Mouse (Mus musculus): Measurements from ENCODE around the gene Golgb1. TPM values are rescaled to one million over a fixed set of nuclear protein-coding genes. Genes with fewer than 3 reads are reported as not detected.

The Golgb1 gene
- total and polyA plus RNA-seq, 3 experiments = 11.0 to 39.3 (median 30.0) TPM

DNA sequence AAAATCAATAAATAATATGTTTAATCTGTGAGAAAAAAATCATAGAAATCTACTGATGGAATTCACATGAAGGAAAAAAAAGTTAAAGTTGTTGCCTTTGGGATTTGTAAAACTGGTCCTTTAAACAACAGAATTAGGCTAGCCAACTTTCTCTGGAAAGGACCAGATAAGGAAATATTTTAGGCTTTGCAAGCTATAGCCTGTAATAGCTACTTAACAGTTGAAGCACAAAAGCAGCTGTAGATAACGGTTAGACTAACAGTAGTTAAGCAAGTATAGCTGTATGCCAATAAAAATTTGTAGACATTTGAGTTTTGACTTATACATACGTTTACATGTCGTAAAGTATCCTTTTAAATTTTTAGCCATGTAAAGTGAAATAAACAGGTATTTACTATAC lies 11.4 kb upstream of the Golgb1 start:
- TF ChIP-seq GATA1 (IDR thresholded peaks at IDR 0.05; ENCODE audit: borderline replicate concordance, low read length) (no peak), POLR2AphosphoS5 (IDR thresholded peaks at IDR 0.05; ENCODE audit: insufficient replicate concordance, low read depth, low read length) (no peak), CTCF (IDR thresholded peaks at IDR 0.05; ENCODE audit: low read depth, low read length) (no peak), TAL1 (conservative IDR thresholded peaks at IDR 0.05; ENCODE audit: low read depth, low read length) (no peak), GATA2 (IDR thresholded peaks at IDR 0.05; ENCODE audit: borderline replicate concordance, low read depth, low read length) (no peak)
- DNase-seq (ENCODE audit: low spot score) = no peak
- Histone ChIP-seq H3K27me3 (ENCODE audit: insufficient read depth, low read length) (no peaks in the 10 kb centered on the region), H3K4me1 (ENCODE audit: insufficient read depth, low read depth, low read length) (no peaks in the 10 kb centered on the region), H3K36me3 (replicated peaks) (peaks cover 29% of the 10 kb centered on the region), H3K4me3 (ENCODE audit: low read depth, low read length) (no peak overlapping the region), H3K9me3 (replicated peaks) (no peaks in the 10 kb centered on the region)
- ATAC-seq (ENCODE audit: extremely low read depth, insufficient number of reproducible peaks, low FRiP score, poor library complexity, severe bottlenecking) = no peak

DNA sequence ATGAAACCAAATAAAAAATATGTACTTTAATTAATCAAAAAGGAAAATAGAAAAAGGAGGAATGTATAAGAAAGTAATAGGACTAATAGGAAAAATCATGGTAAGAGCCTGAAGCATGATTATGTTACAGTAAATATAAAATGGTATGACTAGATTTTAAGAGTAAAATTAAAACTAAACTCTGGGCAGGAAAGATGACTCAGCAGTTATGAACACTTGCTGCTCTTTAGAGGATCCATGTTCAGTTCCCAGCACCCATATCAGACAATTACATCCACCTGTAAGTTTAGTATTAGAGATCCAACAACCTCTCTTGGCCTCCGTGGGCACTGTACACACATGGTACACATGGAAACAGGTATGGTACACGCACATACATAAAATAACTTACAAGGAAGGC lies 5.5 kb upstream of the Golgb1 start:
- TF ChIP-seq GATA2 (IDR thresholded peaks at IDR 0.05; ENCODE audit: borderline replicate concordance, low read depth, low read length) = no peak
- TF ChIP-seq POLR2AphosphoS5 (IDR thresholded peaks at IDR 0.05; ENCODE audit: insufficient replicate concordance, low read depth, low read length) = no peak
- no peak for TF ChIP-seq TAL1 (conservative IDR thresholded peaks at IDR 0.05; ENCODE audit: low read depth, low read length)
- TF ChIP-seq CTCF (IDR thresholded peaks at IDR 0.05; ENCODE audit: low read depth, low read length) = no peak
- no peak for TF ChIP-seq GATA1 (IDR thresholded peaks at IDR 0.05; ENCODE audit: borderline replicate concordance, low read length)
- DNase-seq (ENCODE audit: low spot score) = no peak
- Histone ChIP-seq H3K4me3 (ENCODE audit: low read depth, low read length) (no peak overlapping the region), H3K36me3 (replicated peaks) (peaks cover 40% of the 10 kb centered on the region), H3K4me1 (ENCODE audit: insufficient read depth, low read depth, low read length) (peaks cover 7% of the 10 kb centered on the region), H3K27me3 (ENCODE audit: insufficient read depth, low read length) (no peaks in the 10 kb centered on the region), H3K9me3 (replicated peaks) (no peaks in the 10 kb centered on the region)
- no peak for ATAC-seq (ENCODE audit: extremely low read depth, insufficient number of reproducible peaks, low FRiP score, poor library complexity, severe bottlenecking)

DNA sequence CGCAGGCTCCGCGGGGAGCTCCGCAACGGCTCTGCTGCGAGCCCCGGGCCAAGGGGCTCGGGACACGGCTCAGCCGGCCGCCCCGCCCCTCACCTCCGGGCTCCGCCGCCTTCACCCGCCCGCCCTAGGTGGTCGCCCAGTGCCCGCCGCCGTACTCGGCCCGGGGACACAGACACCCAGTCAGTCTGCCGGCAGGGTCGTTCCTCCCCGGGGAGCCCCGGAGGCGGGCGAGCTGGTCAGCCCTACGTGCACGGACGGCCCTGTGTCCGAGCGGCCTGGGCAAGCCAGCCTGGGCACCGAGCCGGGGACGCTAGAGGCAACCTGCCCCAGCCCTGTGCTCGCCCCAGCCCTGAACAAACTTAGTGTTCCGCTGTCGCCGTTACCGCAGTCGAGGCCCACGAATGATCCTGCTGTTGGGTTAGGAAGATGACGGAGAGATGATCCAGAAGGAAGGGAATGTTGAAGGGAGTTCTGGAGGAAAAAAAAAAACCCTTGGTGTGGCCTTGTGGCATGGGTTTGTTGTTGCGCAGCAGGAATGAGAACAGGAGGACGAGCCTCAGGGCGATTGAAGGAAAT lies 424 bp downstream of the Golgb1 start:
- DNase-seq (ENCODE audit: low spot score) (no peak), ATAC-seq (ENCODE audit: extremely low read depth, insufficient number of reproducible peaks, low FRiP score, poor library complexity, severe bottlenecking) (no peak)
- TF ChIP-seq GATA1 (IDR thresholded peaks at IDR 0.05; ENCODE audit: borderline replicate concordance, low read length) (no peak), POLR2AphosphoS5 (IDR thresholded peaks at IDR 0.05; ENCODE audit: insufficient replicate concordance, low read depth, low read length) (no peak), GATA2 (IDR thresholded peaks at IDR 0.05; ENCODE audit: borderline replicate concordance, low read depth, low read length) (no peak), TAL1 (conservative IDR thresholded peaks at IDR 0.05; ENCODE audit: low read depth, low read length) (no peak), CTCF (IDR thresholded peaks at IDR 0.05; ENCODE audit: low read depth, low read length) (no peak)
- peaks cover 18% of the 10 kb centered on the region for H3K36me3 ChIP-seq (replicated peaks)
- H3K27me3 ChIP-seq (ENCODE audit: insufficient read depth, low read length) = no peaks in the 10 kb centered on the region
- H3K4me1 ChIP-seq (ENCODE audit: insufficient read depth, low read depth, low read length) = peaks cover 19% of the 10 kb centered on the region
- peak overlapping the region; percentile 98 for H3K4me3 ChIP-seq (ENCODE audit: low read depth, low read length)
- no peaks in the 10 kb centered on the region for H3K9me3 ChIP-seq (replicated peaks)

DNA sequence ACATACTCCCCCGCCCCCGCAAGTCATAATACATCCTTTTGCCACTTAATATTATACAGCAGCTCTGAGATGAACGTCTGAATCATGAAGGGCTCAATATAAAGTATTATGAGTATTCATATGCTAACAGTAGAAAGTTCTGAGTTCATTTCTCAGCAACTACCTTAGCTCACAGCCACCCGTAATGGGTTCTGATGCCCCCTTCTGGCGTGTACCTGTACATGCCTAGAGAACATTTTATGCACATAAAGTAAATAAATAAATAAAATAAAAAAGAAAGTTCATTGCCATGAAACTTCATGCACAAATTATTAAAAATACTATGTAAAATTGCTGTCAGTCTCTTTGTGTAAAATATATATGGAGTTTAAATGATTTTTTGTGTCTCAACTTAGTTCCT lies 2.4 kb downstream of the Golgb1 start:
- Histone ChIP-seq H3K36me3 (replicated peaks) (peaks cover 6% of the 10 kb centered on the region), H3K27me3 (ENCODE audit: insufficient read depth, low read length) (no peaks in the 10 kb centered on the region), H3K4me1 (ENCODE audit: insufficient read depth, low read depth, low read length) (peaks cover 23% of the 10 kb centered on the region), H3K9me3 (replicated peaks) (no peaks in the 10 kb centered on the region), H3K4me3 (ENCODE audit: low read depth, low read length) (no peak overlapping the region)
- no peak for ATAC-seq (ENCODE audit: extremely low read depth, insufficient number of reproducible peaks, low FRiP score, poor library complexity, severe bottlenecking)
- no peak for DNase-seq (ENCODE audit: low spot score)
- no peak for TF ChIP-seq GATA1 (IDR thresholded peaks at IDR 0.05; ENCODE audit: borderline replicate concordance, low read length)

GRCm38 (mm10) chr16:36882737-36883343 lies 7.9 kb downstream of the Golgb1 start:
- peaks cover 10% of the 10 kb centered on the region for H3K4me1 ChIP-seq (ENCODE audit: insufficient read depth, low read depth, low read length)
- ATAC-seq (ENCODE audit: extremely low read depth, insufficient number of reproducible peaks, low FRiP score, poor library complexity, severe bottlenecking) (no peak), DNase-seq (ENCODE audit: low spot score) (no peak)
- peaks cover 31% of the 10 kb centered on the region for H3K36me3 ChIP-seq (replicated peaks)
- H3K27me3 ChIP-seq (ENCODE audit: insufficient read depth, low read length) = no peaks in the 10 kb centered on the region
- TF ChIP-seq GATA1 (IDR thresholded peaks at IDR 0.05; ENCODE audit: borderline replicate concordance, low read length) = no peak
- TF ChIP-seq TAL1 (conservative IDR thresholded peaks at IDR 0.05; ENCODE audit: low read depth, low read length) = no peak
- TF ChIP-seq CTCF (IDR thresholded peaks at IDR 0.05; ENCODE audit: low read depth, low read length) = no peak
- no peak for TF ChIP-seq POLR2AphosphoS5 (IDR thresholded peaks at IDR 0.05; ENCODE audit: insufficient replicate concordance, low read depth, low read length)
- no peak for TF ChIP-seq GATA2 (IDR thresholded peaks at IDR 0.05; ENCODE audit: borderline replicate concordance, low read depth, low read length)
- H3K9me3 ChIP-seq (replicated peaks) = no peaks in the 10 kb centered on the region
- H3K4me3 ChIP-seq (ENCODE audit: low read depth, low read length) = no peak overlapping the region

GRCm38 (mm10) chr16:36884881-36885280 lies 9.9 kb downstream of the Golgb1 start:
- no peak for ATAC-seq (ENCODE audit: extremely low read depth, insufficient number of reproducible peaks, low FRiP score, poor library complexity, severe bottlenecking)
- TF ChIP-seq POLR2AphosphoS5 (IDR thresholded peaks at IDR 0.05; ENCODE audit: insufficient replicate concordance, low read depth, low read length) (no peak), TAL1 (conservative IDR thresholded peaks at IDR 0.05; ENCODE audit: low read depth, low read length) (no peak), GATA1 (IDR thresholded peaks at IDR 0.05; ENCODE audit: borderline replicate concordance, low read length) (no peak), GATA2 (IDR thresholded peaks at IDR 0.05; ENCODE audit: borderline replicate concordance, low read depth, low read length) (no peak), CTCF (IDR thresholded peaks at IDR 0.05; ENCODE audit: low read depth, low read length) (peak; percentile 29; the same call in 1 of the 2 replicates)
- H3K27me3 ChIP-seq (ENCODE audit: insufficient read depth, low read length) = no peaks in the 10 kb centered on the region
- no peaks in the 10 kb centered on the region for H3K9me3 ChIP-seq (replicated peaks)
- peaks cover 45% of the 10 kb centered on the region for H3K36me3 ChIP-seq (replicated peaks)
- peaks cover 6% of the 10 kb centered on the region; the same call in 1 of the 2 replicates for H3K4me1 ChIP-seq (ENCODE audit: insufficient read depth, low read depth, low read length)
- H3K4me3 ChIP-seq (ENCODE audit: low read depth, low read length) = no peak overlapping the region
- DNase-seq (ENCODE audit: low spot score) = no peak
